Mouse (Mus musculus) CD4-positive naive resting alpha-beta T cell, adult 57 days (primary cell): ENCODE data around the gene AC129217.1. TPM values are rescaled to one million over a fixed set of nuclear protein-coding genes. Genes with fewer than 3 reads are reported as not detected.

Source experiments
- total RNA-seq: library from RNA; stranded (reverse); gene quantifications from one replicate; pipeline ENCODE4 v1.2.4, GENCODE M21; 2023

The AC129217.1 gene
- 8.5 TPM for total RNA-seq

DNA sequence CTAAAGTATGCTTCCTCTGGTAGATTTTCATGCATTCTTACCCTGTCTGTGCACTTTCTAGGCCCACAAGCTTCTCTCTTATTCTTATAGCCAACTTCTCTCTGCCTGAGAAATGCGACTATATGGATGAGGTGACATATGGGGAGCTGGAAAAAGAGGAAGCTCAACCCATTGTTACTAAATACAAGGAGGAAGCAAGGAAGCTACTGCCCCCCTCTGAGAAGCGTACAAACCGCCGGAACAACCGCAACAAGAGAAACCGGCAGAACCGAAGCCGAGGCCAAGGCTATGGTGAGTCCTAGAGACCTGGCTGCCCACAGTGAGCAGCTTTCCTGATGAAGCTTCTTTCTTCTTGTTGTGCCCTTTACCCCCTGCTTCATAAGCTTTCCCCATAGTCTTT lies at the start of gene AC129217.1:
AC129217.1 (plus strand) TSS at position 114 of the 400 bp plus-strand sequence.

DNA sequence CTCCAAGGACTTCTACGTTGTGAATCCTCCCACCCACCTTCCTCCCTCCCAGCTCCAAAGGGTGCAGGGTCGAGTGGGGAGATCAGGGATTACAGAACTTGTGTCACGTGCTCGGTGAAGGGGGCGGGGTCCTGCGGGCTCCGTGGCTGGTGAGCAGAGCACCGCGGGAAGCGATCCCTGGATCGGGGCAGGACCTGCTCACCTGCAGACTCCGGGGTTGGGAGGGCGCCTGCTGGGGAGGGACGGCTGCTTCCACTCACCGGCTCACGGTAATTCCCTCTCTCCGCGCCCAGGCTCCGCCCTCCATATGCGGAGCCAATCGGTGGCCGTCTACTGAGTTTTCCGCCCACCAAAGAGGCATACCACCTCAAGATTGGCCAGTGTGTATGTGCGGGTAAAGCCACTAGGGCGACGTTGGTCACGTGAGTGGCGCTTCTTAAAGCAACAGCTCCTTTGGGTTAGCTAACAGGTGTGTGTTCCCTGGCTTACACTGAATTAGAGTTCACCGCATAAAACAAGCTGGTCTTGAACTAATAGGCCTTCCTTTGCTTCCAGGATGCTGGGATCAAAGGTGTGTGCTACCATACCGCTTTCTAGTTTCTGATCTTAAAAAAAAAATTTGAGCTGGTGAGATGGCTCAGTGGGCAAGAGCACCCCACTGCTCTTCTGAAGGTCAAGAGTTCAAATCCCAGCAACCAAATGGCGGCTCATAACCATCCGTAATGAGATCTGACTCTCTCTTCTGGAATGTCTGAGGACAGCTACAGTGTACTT lies 43.4 kb upstream of the AC129217.1 start, which contains the start of gene Taf6l:
Taf6l (minus strand) TSS at position 410 of the 774 bp plus-strand sequence.

DNA sequence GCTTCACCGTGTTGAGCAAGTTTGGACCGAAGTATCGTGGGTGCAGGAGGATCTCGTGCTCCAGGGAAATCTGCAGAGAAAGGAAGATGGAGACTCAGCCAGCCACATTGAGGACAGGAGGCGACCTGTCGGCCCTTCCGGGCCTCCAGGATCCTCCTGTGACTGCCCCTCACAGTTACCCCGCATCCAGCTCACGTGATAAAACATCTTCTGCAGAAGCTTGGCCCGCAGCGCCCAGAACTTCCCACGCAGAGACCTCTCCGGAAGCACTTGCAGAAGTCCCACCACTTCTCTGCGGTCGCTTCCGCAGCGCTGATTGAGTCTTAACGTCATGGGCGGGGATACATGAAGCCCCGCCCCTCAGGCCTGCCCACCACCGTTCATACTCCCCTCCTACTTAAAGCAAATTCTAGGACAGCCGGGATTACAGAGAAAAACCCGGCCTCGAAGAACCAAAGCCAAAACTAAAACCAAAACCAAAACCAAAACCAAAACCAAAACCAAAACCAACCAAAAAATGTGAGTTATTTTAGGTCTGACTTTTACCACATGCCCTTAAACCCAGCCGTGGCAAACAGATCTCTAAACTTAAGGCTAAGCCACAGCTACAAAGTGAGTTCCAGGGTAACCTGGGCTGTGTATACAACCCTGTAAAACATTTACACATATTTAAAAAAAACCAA lies 31.2 kb upstream of the AC129217.1 start, which contains the start of gene Polr2g:
Polr2g (minus strand) TSS at position 314 of the 683 bp plus-strand sequence.

GRCm38 (mm10) chr19:8802130-8802821 lies 27.3 kb upstream of the AC129217.1 start, which contains the start of gene Zbtb3:
Zbtb3 (plus strand) TSS chr19:8802555.

GRCm38 (mm10) chr19:8818801-8819595 lies 10.6 kb upstream of the AC129217.1 start, which contains the start of gene Ttc9c:
Ttc9c (minus strand) TSS chr19:8819333.

DNA sequence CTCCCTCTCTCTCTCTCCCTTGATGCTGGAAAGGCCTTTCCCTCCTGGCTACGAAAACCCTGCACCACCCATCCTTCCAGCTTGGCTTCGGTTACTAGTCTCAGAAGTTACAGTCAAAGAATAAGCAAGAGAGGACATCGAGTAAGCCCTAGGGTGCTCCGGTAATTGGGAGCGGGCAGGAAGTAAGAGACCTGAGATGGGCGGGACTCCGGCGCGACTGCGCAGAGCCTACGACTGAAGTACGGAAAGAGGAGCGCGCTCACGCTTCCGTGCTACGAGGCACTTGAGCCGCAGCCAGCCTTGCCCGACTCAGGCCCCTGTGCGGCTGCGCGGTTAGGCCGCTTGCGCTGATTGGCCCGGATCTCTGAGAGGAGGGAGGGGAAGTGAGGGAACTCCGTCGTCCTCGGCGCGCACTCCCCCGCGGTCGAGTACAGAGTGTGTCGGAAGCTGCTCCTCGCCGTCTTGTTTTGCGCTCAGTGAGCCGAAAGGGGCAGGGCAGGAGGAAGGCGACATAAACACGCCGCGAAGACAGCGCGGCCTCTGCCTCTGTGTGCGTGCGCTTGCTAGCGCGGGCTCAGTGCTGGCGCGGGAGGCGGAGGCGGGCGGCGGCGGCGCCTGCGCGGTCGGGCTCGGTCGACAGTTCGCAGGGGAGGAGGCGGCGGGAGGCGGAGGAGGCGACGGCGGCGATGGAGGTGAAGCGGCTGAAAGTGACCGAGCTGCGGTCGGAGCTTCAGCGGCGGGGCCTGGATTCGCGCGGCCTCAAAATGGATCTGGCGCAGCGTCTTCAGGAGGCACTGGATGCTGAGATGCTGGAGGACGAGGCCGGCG lies 9.8 kb upstream of the AC129217.1 start, which contains the start of gene Hnrnpul2:
Hnrnpul2 (plus strand) TSS at position 415 of the 828 bp plus-strand sequence.

DNA sequence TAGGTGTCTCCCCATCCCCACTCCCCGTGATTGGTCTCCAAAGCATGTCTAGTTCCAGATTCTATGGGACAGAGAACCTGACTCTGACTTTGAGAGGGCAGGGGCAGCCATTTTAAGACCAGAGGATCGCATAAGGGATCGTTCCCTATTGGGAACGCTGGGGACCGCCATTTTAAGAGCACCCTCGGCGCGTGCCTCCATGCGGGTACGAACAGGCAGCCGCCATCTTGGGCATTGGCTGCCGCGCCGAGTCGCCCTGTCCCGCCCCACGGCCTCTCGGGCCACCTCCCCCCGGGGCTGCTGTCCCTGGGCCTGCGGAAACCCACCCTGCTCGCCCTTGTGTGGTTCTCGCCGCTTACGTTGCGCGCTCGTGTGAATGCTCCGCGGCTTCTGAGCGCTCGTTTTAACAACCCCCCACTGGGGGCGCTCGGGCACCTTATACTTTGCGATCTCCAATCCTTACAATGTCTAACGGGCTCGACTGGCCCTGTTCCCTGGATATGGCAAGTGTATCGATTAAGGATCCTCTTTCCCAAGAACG lies 7.7 kb downstream of the AC129217.1 start, which contains the start of gene Bscl2:
Bscl2 (plus strand) TSS at position 217 of the 541 bp plus-strand sequence.

DNA sequence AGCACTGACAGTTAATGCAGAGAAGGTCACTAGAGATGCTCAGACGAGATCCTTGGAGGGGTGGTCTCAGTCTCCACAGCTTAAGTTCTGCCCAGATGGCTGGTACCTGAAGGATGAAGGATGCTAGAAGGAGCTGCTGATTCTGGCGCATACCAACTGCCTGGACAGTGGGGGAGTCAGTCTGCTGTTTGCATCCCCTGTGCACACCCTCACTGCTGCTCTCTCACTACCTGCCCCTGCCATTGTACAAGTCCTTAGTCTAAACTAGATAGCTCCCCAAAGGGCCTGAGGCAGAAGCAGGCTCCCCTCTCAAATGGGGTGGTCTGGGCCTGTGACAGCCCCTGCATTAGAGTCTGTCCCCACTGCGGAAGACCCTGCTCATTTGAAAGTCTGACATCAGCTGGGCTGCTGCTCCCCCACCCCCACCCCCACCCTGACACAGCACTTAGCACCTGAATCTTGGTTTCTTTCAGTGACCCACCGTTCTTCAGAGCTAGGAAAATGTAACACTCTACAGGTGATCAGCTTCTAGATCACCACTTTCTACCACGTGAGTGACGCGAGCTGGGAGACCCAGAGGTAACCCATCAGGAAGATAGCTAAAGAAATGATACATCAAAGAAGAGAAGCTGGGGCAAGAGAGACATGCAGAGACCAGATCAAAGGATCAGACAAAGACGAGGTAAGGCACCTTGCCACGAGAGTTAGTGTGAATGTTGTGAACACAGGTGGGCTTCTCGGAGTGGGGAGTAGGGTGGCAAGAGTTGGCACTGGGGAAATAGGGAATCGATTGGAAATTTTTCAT lies 9.7 kb downstream of the AC129217.1 start, which contains the start of gene Gng3:
Gng3 (minus strand) TSS at position 92 of the 805 bp plus-strand sequence.

GRCm38 (mm10) chr19:8850402-8850901 lies 20.9 kb downstream of the AC129217.1 start, which contains the start of gene Lrrn4cl:
Lrrn4cl (plus strand) TSS chr19:8850768.

GRCm38 (mm10) chr19:8871267-8872186 lies 42.0 kb downstream of the AC129217.1 start, which contains the start of gene Ubxn1:
Ubxn1 (plus strand) TSS chr19:8871496.

GRCm38 (mm10) chr19:8880311-8881033 lies 50.9 kb downstream of the AC129217.1 start, which contains the start of gene Uqcc3:
Uqcc3 (minus strand) TSS chr19:8880923.

DNA sequence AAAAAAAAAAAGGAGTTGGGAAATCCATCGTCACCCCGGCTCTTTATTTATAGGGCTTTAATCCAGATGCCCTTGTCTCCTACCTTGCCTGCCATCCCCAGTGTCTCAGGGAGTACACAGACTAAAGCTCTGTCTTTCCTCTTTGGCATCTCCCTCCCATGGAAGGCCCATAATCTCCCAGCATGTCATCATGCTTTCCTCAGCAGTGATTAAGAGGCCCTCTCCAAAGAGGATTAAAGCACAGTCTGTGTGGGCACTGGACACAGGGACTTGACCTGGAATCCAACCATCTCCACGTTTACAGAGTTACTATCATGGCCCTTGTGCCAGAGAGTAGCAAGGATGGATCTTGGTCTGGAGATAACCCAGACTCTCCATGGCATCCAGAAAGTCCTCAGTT lies 54.0 kb downstream of the AC129217.1 start, which contains the start of the genes Lbhd1 and Gm49403:
Lbhd1 (plus strand) TSS at position 117 of the 400 bp plus-strand sequence.
Gm49403 (plus strand) TSS at position 315 of the 400 bp plus-strand sequence.

GRCm38 (mm10) chr19:8888511-8889385 lies 59.2 kb downstream of the AC129217.1 start, which contains the start of the genes 1810009A15Rik and Gm49416:
1810009A15Rik (plus strand) TSS chr19:8888853.
Gm49416 (plus strand) TSS chr19:8888926.

